Mouse (Mus musculus): ENCODE data around the gene Ints14. TPM values are rescaled to one million over a fixed set of nuclear protein-coding genes. Genes with fewer than 3 reads are reported as not detected.
"Not testable (repeated sequence)": the region's sequence is repeated elsewhere in the genome, so short reads cannot be mapped to it uniquely, and the experiment has no call there.

The Ints14 gene
- polyA plus RNA-seq, 1 experiment from 2014 or later = 53.2 TPM

DNA sequence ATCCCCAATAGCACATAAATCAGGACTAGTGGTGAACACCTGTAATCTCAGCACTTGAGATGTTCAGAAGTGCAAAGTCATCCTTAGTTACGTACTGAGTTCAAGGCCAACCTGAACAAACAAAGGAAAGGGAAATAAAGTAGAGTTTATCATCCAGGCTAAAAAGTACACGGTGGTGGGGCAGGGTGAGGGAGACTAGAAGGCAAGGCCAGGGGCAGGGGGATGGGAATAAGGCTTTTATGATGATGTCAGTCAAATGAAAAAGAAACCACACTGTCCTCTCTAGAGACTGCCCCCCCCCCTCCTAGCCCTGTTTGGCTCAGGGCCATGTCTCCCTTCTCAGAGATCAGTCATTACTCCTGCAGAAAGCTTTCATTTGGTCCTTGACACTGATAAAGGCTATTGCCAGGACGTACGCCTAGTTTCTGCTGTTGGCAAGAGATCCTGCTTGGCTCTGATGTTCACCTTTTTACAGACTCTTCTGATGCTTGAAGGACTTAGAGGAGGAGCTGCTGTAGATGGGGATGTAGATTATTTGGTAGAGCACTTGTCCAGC is 62.0 kb downstream of the Ints14 start:
- Histone ChIP-seq H3K27me3 (replicated peaks) (no peaks in the 10 kb centered on the region), H3K9ac (no peak overlapping the region), H3K9me3 (no peaks in the 10 kb centered on the region), H3K27ac (no peak overlapping the region), H3K36me3 (no peaks in the 10 kb centered on the region), H3K4me2 (replicated peaks) (no peak overlapping the region), H3K4me3 (replicated peaks) (no peak overlapping the region), H3K4me1 (replicated peaks) (peaks cover 26% of the 10 kb centered on the region; the same call in 1 of the 2 replicates)
- ATAC-seq = 0 out of 2 replicates have a peak, but pooled peaks have one; percentile 10
- 50% methylated on average over 4 of the region's 4 CpGs for WGBS

DNA sequence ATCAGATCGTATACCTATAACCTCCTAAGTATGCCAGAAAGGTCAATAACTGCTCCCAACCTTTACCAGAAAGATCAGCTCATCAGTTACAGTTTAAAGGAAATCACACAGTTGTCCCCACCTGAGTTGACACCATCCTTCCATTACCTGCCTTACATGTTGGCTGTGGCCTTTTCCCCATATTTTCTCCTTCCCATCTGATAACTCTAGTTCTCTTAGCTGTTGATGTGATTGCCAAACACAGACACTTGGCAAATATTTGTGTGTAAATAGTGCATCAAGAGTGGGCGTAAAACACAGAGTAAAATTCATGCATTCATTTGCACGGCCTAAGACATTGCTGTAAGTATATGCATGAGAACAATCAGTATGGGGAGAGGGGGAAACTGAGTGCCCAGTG is 62.7 kb downstream of the Ints14 start:
- 92% methylated on average over 3 of the region's 3 CpGs for WGBS

DNA sequence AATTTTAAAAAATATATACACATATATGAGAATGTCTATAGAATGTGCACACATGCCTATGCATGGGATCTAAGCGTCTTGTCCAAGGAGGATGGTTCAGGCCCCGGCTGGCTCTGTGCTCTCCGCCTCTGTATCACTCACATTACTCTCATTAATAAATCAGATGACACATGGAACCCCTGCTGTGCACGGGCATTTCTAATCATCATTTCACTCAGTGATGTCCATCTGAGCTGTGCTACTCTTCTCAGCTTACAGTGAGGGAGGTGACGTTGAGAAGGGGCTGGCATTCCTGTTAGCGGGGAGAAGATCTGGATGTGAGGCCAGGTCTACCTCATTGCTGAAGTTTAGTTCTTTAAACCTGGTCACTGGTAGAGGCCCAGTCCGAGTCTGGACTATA is 66.5 kb downstream of the Ints14 start:
- Histone ChIP-seq H3K4me2 (replicated peaks) (no peak overlapping the region), H3K9me3 (no peaks in the 10 kb centered on the region), H3K27me3 (replicated peaks) (no peaks in the 10 kb centered on the region), H3K27ac (no peak overlapping the region), H3K36me3 (no peaks in the 10 kb centered on the region), H3K4me3 (replicated peaks) (no peak overlapping the region), H3K4me1 (replicated peaks) (peaks cover 6% of the 10 kb centered on the region; the same call in 1 of the 2 replicates), H3K9ac (no peak overlapping the region)
- WGBS = 84% methylated on average over 7 of the region's 7 CpGs
- ATAC-seq = no peak

More for the DNA sequence above, 62.7 kb downstream of the Ints14 start:
- ATAC-seq = no peak
- H3K4me1 ChIP-seq (replicated peaks) = peaks cover 23% of the 10 kb centered on the region; the same call in 1 of the 2 replicates
- no peak overlapping the region for H3K27ac ChIP-seq
- no peaks in the 10 kb centered on the region for H3K9me3 ChIP-seq
- H3K4me2 ChIP-seq (replicated peaks) = no peak overlapping the region
- H3K36me3 ChIP-seq = no peaks in the 10 kb centered on the region
- no peak overlapping the region for H3K9ac ChIP-seq
- no peak overlapping the region for H3K4me3 ChIP-seq (replicated peaks)
- no peaks in the 10 kb centered on the region for H3K27me3 ChIP-seq (replicated peaks)

DNA sequence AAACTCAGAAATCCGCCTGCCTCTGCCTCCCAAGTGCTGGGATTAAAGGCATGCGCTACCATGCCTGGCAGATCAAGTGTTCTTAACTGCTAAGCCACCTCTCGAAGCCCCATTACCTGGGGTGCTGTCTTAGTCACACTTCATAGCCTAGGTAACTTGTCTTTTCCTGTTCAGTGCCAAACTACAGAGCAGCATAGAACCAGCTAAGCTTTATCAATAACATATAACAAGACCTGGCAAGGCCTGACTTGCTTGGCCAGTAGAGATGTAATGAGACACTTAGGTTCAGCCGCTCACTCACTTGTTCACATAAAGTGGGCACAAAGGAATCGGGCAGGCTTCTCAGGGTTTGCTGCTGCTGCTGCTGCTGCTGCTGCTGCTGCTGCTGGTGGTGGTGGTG is 67.6 kb downstream of the Ints14 start:
- Histone ChIP-seq H3K36me3 (no peaks in the 10 kb centered on the region), H3K4me1 (replicated peaks) (peaks cover 4% of the 10 kb centered on the region; the same call in 1 of the 2 replicates)

DNA sequence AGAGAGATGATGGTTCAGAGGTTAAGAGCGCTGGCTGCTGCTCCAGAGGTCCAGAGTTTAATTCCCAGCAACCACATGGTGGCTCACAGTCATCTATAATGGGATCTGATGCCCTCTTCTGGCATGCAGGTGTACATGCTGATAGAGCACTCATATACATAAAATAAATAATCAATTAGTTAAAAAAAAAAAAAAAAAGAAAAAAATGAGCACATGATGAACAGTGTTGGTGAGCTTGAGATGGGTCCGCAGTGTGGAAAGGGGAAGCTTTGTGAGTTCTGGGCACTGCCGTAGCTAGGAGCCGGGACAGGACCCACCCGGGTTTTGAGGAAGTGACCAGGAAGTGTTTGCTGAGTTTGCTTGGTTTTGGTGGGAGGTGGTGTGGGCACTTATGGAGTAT is 70.7 kb downstream of the Ints14 start:
- H3K27me3 ChIP-seq (replicated peaks); H3K4me3 ChIP-seq (replicated peaks); H3K4me1 ChIP-seq (replicated peaks); H3K4me2 ChIP-seq (replicated peaks); ATAC-seq; H3K9me3 ChIP-seq; H3K27ac ChIP-seq; H3K9ac ChIP-seq; H3K36me3 ChIP-seq: not testable (repeated sequence)
- WGBS = 82% methylated on average over 5 of the region's 5 CpGs

More for the DNA sequence above, 67.6 kb downstream of the Ints14 start:
- WGBS = 92% methylated on average over 5 of the region's 5 CpGs
- Histone ChIP-seq H3K27me3 (replicated peaks) (no peaks in the 10 kb centered on the region), H3K9me3 (no peaks in the 10 kb centered on the region), H3K4me3 (replicated peaks) (no peak overlapping the region), H3K9ac (no peak overlapping the region), H3K4me2 (replicated peaks) (no peak overlapping the region), H3K27ac (no peak overlapping the region)
- ATAC-seq = no peak

DNA sequence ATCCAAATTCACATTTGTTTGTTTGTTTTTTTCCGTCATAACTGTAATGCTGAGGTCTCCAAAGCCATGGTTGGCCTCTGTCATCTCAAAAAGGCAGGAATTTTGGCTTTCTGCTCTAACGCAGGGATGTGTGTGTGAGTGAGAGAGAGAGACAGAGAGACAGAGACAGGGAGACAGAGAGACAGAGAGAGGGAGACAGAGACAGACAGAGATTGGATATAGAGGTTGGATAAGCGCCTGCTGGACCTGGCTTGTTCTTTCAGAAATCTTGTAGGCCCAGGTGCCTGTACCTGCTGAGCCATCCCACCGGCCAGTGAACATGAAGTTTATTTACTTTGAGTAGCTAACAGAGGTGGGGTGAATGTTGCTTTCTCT is 71.2 kb downstream of the Ints14 start:
- H3K9ac ChIP-seq = no peak overlapping the region
- H3K36me3 ChIP-seq = no peaks in the 10 kb centered on the region
- ATAC-seq = no peak
- no peak overlapping the region for H3K27ac ChIP-seq
- no peaks in the 10 kb centered on the region for H3K27me3 ChIP-seq (replicated peaks)
- 37% methylated on average over 4 of the region's 4 CpGs for WGBS
- H3K4me2 ChIP-seq (replicated peaks) = peak overlapping the region; percentile 84
- H3K4me3 ChIP-seq (replicated peaks) = peak overlapping the region; percentile 99; the same call in 1 of the 2 replicates
- H3K9me3 ChIP-seq = no peaks in the 10 kb centered on the region
- H3K4me1 ChIP-seq (replicated peaks) = peaks cover 7% of the 10 kb centered on the region; the same call in 1 of the 2 replicates

DNA sequence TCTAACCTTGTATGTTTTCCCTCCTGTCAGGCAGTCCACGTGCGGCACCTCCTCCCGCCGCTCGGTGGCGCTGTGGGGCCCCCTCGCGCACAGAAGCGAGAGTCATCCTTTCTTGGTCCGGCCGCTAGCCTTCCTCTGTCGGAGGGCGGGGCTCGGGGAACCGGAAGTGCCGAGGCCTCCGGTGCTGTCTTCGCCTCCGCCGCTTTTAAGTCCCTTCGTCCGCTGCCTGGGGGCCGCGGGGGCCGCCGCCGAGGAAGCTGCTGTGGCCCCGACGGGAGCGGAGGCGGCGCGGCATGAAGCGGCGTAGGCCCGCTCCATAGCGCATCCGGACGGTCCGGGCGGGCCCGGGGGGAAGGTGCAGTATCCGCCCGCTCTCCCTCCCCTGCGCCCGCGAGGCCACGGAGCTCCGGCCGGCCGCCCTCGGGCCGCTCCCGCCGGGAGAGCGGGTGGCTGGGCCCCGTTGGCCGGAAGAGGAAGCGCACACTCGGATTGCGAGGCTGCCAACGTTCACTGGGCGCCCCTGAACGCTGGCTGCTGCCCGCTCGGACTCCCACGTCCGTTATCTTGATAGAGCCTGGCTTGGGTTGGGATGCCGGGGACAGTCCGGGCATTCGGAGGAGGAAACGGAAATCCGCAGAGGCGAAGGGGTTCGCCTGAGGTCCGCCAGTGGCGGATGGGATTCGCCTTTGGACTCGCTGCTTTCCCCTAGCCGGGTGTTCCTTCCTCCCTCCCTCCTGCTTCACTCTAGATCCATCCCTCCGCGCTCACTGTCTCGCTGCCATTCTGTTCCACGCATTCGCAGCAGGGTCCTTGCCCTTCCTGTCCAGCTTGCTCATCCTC is 71.8 kb downstream of the Ints14 start, which contains the start of gene Dpp8:
TSS of gene Dpp8 (plus strand) at position 146 of the 840 bp plus-strand sequence.
- H3K9ac ChIP-seq = peak within 1 kb of the TSS; percentile 99
- peaks cover 7% of the 10 kb centered on the region; the same call in 1 of the 2 replicates for H3K4me1 ChIP-seq (replicated peaks)
- peak; percentile 95 for ATAC-seq
- no peaks in the 10 kb centered on the region for H3K9me3 ChIP-seq
- under 1% methylated on average over 85 of the region's 85 CpGs for WGBS
- peak within 1 kb of the TSS; percentile 84 for H3K4me2 ChIP-seq (replicated peaks)
- no peaks in the 10 kb centered on the region for H3K27me3 ChIP-seq (replicated peaks)
- H3K27ac ChIP-seq = peak within 1 kb of the TSS; percentile 94
- H3K36me3 ChIP-seq = no peaks in the 10 kb centered on the region
- H3K4me3 ChIP-seq (replicated peaks) = peak within 1 kb of the TSS; percentile 99

DNA sequence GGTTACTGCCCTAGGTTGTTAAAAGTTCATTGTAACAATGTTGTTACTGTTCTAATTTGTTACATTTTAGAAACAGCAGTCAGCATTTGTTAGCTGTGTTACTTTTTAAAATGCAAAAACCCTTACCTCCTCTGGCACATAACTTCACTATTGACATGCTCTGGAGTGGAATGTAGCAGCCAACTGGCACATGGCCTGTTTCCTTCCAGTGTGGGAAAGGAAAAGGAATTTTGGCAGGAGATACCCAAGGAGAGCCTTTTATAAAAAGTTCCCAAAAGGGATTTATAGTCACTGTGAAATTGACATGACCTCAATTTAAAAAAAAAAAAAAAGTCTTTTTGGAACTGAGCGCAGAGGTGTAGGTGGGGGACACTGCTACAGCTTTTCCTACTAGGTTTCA is 75.8 kb downstream of the Ints14 start:
- H3K9me3 ChIP-seq = no peaks in the 10 kb centered on the region
- 90% methylated on average over 1 of the region's 1 CpGs for WGBS
- no peak overlapping the region for H3K4me2 ChIP-seq (replicated peaks)
- peaks cover 26% of the 10 kb centered on the region for H3K36me3 ChIP-seq
- H3K27ac ChIP-seq = no peak overlapping the region
- ATAC-seq = no peak
- H3K27me3 ChIP-seq (replicated peaks) = no peaks in the 10 kb centered on the region
- H3K9ac ChIP-seq = no peak overlapping the region
- peaks cover 7% of the 10 kb centered on the region; the same call in 1 of the 2 replicates for H3K4me1 ChIP-seq (replicated peaks)
- no peak overlapping the region for H3K4me3 ChIP-seq (replicated peaks)

Other genes starting within 250 kb of the Ints14 start
- 512 and 519 TPM in 2 replicates for gene Rab11a, start 223.1 kb upstream of the Ints14 start, polyA plus RNA-seq (2015; fragmentation: Nextera tagmentation; extraction: Ambion mirVana)
- gene Dennd4a, start 149.6 kb upstream of the Ints14 start, polyA plus RNA-seq (2015; fragmentation: Nextera tagmentation; extraction: Ambion mirVana) = 4.4 and 6.3 TPM in 2 replicates
- 0.06 TPM in 1 of 2 replicates, not detected in the other for gene Slc24a1, start 9.3 kb upstream of the Ints14 start, polyA plus RNA-seq (2015; fragmentation: Nextera tagmentation; extraction: Ambion mirVana)
- gene Hacd3, start 60.8 kb downstream of the Ints14 start, polyA plus RNA-seq (2015; fragmentation: Nextera tagmentation; extraction: Ambion mirVana) = 85.5 and 90.2 TPM in 2 replicates
- gene Dpp8, start 71.5 kb downstream of the Ints14 start, polyA plus RNA-seq (2015; fragmentation: Nextera tagmentation; extraction: Ambion mirVana) = 33.1 TPM in 2 replicates
- gene Igdcc4, start 140.6 kb downstream of the Ints14 start, polyA plus RNA-seq (2015; fragmentation: Nextera tagmentation; extraction: Ambion mirVana) = 21.1 and 22.7 TPM in 2 replicates
- gene Igdcc3, start 180.3 kb downstream of the Ints14 start, polyA plus RNA-seq (2015; fragmentation: Nextera tagmentation; extraction: Ambion mirVana) = 0.99 and 1.4 TPM in 2 replicates
- gene Parp16, start 234.4 kb downstream of the Ints14 start, polyA plus RNA-seq (2015; fragmentation: Nextera tagmentation; extraction: Ambion mirVana) = 9.4 and 9.7 TPM in 2 replicates

All from intestine, embryonic 15.5 days (tissue).